Mouse (Mus musculus) intestine, embryonic 16.5 days (tissue): ENCODE measurements around the gene Vwa7. TPM values are rescaled to one million over a fixed set of nuclear protein-coding genes. Genes with fewer than 3 reads are reported as not detected.
"Not testable (repeated sequence)": the region's sequence is repeated elsewhere in the genome, so short reads cannot be mapped to it uniquely, and the experiment has no call there.

Experiments used
- ATAC-seq: fragments of 200-750 bp; cut with Nextera tagmentation; 2 replicates; pipeline ENCODE4 v1.8.0; 2017; ENCODE audit warnings: moderate TSS enrichment, moderate library complexity
- H3K27ac ChIP-seq: fragments of 300-500 bp; sonication (generic); 2 replicates; pipeline ENCODE4 v1.5.1; 2014; ENCODE audit warnings: mild to moderate bottlenecking, low read length
- H3K27me3 ChIP-seq: fragments of 300-500 bp; sonication (generic); replicated peaks from 2 replicates; pipeline ENCODE4 v1.6.1; 2014; ENCODE audit warnings: low read length, control low read depth, mixed read lengths; ENCODE audit not compliant: control insufficient read depth, insufficient read depth
- H3K36me3 ChIP-seq: fragments of 300-500 bp; sonication (generic); 2 replicates; pipeline ENCODE4 v1.6.1; 2014; ENCODE audit warnings: low read length, control low read depth; ENCODE audit not compliant: control insufficient read depth, insufficient read depth
- H3K4me1 ChIP-seq: fragments of 300-500 bp; sonication (generic); 2 replicates; pipeline ENCODE4 v1.6.1; 2014; ENCODE audit warnings: low read length, control low read depth, mixed read lengths; ENCODE audit not compliant: control insufficient read depth, insufficient read depth
- H3K4me2 ChIP-seq: fragments of 300-500 bp; sonication (generic); 2 replicates; pipeline ENCODE4 v1.6.1; 2014; ENCODE audit warnings: low read depth, low read length, control low read depth
- H3K4me3 ChIP-seq: fragments of 300-500 bp; sonication (generic); 2 replicates; pipeline ENCODE4 v1.5.1; 2014; ENCODE audit warnings: mild to moderate bottlenecking, low read length
- H3K9ac ChIP-seq: fragments of 300-500 bp; sonication (generic); 2 replicates; pipeline ENCODE4 v1.6.1; 2014; ENCODE audit warnings: low read depth, low read length
- H3K9me3 ChIP-seq: fragments of 300-500 bp; sonication (generic); 2 replicates; pipeline ENCODE4 v1.6.1; 2016; ENCODE audit warnings: low read length, control low read depth; ENCODE audit not compliant: control insufficient read depth
- WGBS: fragments of 180-500 bp; shearing (Covaris S2); extraction: QIAGEN DNeasy Blood & Tissue Kit; methylation state at CpG from one replicate; pipeline ENCODE4 v1.1.7; 2014; 5-methylcytosine and 5-hydroxymethylcytosine counted together
- polyA plus RNA-seq: library from polyadenylated mRNA; unstranded; fragments of >200 nt; fragmentation: Nextera tagmentation; extraction: Ambion mirVana; gene quantifications from 2 replicates; pipeline ENCODE4 v1.2.1, GENCODE M21; 2015

Vwa7 gene
- polyA plus RNA-seq, 1 experiment from 2014 or later, result 0.18 TPM

DNA sequence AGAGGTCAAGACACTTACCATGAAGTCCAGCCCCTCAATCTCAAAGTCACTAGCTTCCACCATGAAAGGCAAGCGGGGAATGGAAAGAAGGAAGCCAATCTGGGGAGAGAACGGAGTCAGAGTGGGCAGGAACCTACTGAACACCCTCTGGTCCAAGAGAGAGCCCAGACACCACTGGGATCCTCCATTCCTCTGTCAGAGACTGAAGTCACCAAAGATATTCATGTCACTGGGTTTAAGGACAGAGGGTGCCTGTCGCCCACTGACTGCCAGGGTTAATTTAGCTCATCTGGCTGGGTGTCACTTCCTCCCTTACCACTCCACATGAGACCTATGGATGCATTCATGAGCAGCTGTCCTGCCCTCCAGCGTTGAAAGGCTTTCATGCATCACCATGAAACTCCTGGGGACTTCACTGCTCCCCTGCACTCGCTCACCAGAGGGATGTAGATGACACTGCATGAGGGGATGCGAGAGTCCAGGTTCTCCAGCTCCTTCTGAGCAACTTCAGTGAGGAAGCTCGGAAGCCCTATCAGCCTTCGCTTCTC, 16.0 kb downstream of the Vwa7 start:
- H3K4me1 ChIP-seq, result peaks cover 3% of the 10 kb centered on the region; the same call in 1 of the 2 replicates
- no peak overlapping the region for H3K4me3 ChIP-seq
- H3K36me3 ChIP-seq, result no peaks in the 10 kb centered on the region
- H3K9ac ChIP-seq, result no peak overlapping the region
- H3K9me3 ChIP-seq, result no peaks in the 10 kb centered on the region
- 74% methylated on average over 8 of the region's 8 CpGs for WGBS
- H3K27ac ChIP-seq, result no peak overlapping the region
- no peak overlapping the region for H3K4me2 ChIP-seq
- H3K27me3 ChIP-seq, result no peaks in the 10 kb centered on the region
- no peak for ATAC-seq

DNA sequence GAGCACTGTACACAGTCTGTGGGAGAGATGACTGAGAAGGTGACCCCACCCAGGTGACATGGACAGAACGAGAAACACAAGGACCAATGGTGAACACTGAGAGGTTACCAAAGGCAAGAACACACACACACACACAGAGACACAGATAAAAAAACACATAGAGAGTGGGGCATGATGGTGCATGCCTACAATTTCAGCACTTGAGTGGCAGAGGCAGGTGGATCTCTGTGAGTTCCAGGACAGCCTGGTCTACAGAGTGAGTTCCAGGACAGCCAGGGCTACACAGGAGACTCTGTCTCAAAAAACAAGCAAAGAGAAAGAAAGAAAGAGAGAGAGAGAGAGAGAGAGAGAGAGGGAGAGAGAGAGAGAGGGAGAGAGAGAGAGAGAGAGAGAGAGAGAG, 17.3 kb downstream of the Vwa7 start:
- not testable (repeated sequence) for H3K27me3 ChIP-seq, ATAC-seq, H3K9me3 ChIP-seq, H3K9ac ChIP-seq, H3K27ac ChIP-seq, H3K4me1 ChIP-seq, H3K4me3 ChIP-seq, H3K36me3 ChIP-seq, H3K4me2 ChIP-seq
- 52% methylated on average over 1 of the region's 1 CpGs for WGBS

DNA sequence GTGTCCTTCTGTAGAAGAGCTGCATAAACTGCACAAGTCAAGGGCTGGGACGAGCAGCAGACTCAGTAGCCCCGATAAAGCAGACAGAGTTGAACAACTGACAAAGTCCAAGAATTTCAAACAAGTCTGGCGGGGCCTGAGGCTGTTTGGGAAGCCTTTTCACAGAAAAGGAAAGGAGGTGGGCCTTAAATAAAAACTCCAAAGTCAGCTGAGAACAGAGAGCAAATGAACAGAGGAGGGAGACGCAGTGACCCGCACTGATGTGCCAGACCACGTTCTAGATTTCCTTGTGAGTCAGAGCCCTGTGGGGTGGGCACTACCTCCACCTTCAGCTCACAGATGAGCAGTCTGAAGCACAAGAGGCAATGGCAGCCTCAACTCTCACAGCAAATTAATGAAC, 18.5 kb downstream of the Vwa7 start:
- Histone ChIP-seq H3K9me3 (no peaks in the 10 kb centered on the region), H3K9ac (0 out of 2 replicates have a peak overlapping the region, but pooled peaks have one; percentile 32), H3K27ac (no peak overlapping the region), H3K36me3 (no peaks in the 10 kb centered on the region), H3K4me2 (no peak overlapping the region), H3K27me3 (no peaks in the 10 kb centered on the region), H3K4me1 (no peaks in the 10 kb centered on the region), H3K4me3 (no peak overlapping the region)
- ATAC-seq, result no peak
- 58% methylated on average over 6 of the region's 6 CpGs for WGBS

DNA sequence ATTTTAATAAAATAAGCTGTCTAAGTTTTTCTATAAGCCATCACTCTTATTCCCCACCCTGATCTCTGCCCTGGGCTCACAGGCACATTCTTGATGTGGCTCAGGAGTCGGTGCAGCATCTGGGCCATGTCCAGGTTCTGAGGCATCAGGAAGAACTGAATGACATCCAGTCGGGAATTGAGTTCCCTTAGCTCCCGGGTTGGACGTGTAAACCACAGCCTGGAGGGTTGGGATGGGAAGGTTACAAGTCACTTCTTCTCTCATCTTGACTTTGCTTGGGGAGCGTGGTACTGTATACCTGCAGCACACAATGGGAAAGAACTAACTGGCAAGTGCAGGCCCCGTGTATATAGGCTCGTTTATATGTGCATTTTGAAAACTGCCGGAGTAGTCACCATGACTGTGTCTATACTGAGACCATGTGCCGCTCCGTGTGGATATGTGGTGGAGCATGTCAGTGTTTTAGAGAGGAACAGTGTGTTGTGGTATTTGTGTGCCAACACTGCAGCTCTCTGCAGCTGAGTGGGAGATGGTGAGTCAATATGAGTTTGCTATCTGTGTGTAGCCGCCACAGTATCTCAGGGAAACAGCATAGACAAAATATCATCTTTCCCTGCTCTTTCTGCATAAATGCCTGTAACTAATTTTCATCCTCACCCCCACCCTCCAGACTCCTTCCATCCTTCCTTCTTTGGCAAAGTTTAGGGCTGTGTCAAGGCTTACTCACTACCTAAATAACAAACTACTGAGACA, 22.9 kb downstream of the Vwa7 start:
- no peaks in the 10 kb centered on the region for H3K36me3 ChIP-seq
- H3K9ac ChIP-seq, result no peak overlapping the region
- H3K27me3 ChIP-seq, result no peaks in the 10 kb centered on the region
- no peak overlapping the region for H3K4me3 ChIP-seq
- peaks cover 4% of the 10 kb centered on the region for H3K4me1 ChIP-seq
- no peak overlapping the region for H3K27ac ChIP-seq
- WGBS, result 82% methylated on average over 11 of the region's 11 CpGs
- no peak for ATAC-seq
- no peaks in the 10 kb centered on the region for H3K9me3 ChIP-seq
- H3K4me2 ChIP-seq, result no peak overlapping the region

DNA sequence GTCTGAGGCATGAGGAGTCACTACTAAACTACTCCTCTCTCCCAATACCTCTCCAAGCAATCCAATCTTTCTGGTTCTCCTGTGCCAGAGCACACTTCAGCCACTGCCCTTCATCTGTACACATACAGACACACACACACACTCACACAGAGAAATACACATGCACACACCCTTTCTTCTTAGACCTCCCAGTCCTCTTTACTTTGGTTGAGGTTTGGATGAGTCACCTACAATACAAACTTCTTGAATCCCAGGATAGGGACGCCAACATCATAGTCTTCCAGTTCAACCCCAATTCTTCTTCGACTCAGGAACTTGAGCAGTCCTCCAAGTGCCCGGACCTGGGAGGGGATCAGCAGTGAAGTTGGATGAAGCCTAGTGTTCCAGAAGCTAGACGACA, 27.4 kb downstream of the Vwa7 start:
- H3K4me2 ChIP-seq, result no peak overlapping the region
- ATAC-seq, result no peak
- H3K9ac ChIP-seq, result no peak overlapping the region
- H3K4me3 ChIP-seq, result no peak overlapping the region
- WGBS, result 82% methylated on average over 4 of the region's 4 CpGs
- peaks cover 32% of the 10 kb centered on the region for H3K4me1 ChIP-seq
- no peaks in the 10 kb centered on the region for H3K9me3 ChIP-seq
- H3K27me3 ChIP-seq, result no peaks in the 10 kb centered on the region
- peak overlapping the region; percentile 10 for H3K27ac ChIP-seq
- H3K36me3 ChIP-seq, result no peaks in the 10 kb centered on the region

DNA sequence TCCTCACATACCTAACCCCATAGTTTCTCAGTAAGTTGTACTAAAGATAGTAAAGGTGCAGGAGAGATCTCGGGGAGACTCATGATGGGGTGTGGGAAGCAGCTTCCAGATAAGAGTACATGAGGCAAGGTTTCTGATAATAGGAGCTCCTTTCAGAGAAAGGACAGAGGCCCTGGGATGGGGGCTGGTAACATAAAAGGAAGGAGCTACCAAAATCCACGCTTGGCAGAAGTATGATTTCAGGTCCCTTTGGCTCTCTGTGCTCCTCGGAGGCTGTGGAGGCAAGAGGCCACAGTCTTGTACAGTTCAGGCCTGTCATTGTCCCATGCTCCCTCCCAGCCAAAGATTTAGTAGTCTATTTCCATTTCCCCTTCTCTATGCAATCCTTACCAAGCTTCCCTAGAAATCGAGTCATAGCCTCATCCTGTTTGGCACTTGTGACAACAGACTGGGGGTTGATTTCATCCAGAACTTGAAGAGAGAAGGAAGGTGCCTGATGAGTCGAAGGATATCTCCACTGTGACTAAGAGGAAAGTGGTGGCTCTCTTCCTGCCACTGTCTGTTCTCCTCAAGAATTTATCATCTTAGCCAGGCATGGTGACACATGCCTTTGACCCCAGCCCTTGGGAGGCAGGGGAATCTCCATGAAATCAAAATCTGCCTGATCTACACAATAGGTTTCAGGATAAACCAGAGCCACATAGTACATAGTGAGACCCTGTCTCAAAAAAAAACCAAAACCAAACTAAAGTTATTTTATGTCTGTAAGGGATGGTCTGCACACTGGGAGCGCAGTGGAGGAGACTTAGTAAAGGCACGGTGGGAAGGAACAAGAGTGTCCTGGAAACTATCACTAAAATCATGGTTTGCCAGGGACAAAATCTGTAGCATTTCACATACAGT, 28.8 kb downstream of the Vwa7 start:
- peak overlapping the region; percentile 100 for H3K4me2 ChIP-seq
- peak overlapping the region; percentile 93 for H3K9ac ChIP-seq
- no peaks in the 10 kb centered on the region for H3K9me3 ChIP-seq
- H3K4me1 ChIP-seq, result peaks cover 40% of the 10 kb centered on the region
- no peaks in the 10 kb centered on the region for H3K27me3 ChIP-seq
- 68% methylated on average over 7 of the region's 7 CpGs for WGBS
- no peaks in the 10 kb centered on the region for H3K36me3 ChIP-seq
- peak overlapping the region; percentile 68; the same call in 1 of the 2 replicates for H3K4me3 ChIP-seq
- peak overlapping the region; percentile 90 for H3K27ac ChIP-seq
- no peak for ATAC-seq

DNA sequence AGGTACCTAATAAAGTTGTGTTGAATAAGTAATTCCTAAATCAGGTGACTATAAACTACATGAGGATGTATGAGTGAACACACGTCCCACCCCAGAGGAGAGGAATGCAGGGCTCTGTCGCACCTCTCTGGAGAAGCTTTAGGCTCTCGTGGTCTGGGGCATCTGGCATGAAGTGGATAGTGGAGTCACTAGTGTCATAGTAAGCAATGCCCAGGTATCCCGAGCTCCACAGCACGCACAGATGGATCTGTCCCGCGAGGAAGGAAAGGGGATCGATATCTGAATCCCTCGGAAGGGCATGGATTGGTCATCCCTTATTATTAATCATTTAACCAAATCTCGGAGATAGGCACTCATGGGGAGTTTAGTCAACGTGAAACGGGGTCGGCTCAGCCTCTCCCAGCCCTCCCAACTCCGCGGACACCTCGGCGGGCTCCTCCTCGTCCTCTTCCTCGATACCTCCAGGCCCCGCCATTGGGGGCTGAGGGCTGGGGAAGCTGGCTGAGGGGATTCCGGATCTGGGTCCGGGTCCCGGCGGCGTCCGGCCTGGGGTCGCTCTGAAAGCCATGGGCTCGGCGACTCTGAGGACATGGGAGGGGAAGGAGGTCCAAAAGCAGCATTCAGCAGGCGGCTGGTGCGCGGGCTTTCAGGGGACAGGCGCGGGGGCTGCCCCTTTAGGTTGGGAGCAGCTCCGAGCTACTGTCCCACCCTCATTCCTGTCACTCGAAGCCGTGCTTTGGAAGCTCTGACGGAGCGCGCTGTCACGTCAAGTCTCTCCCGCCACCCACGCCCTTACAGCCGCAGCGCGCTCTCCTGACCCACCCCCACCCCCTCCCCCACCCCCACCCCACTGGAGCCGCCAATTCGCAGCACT, 29.7 kb downstream of the Vwa7 start:
- Histone ChIP-seq H3K4me3 (peak overlapping the region; percentile 68), H3K9me3 (no peaks in the 10 kb centered on the region), H3K4me2 (peak overlapping the region; percentile 100), H3K27ac (peak overlapping the region; percentile 90), H3K9ac (peak overlapping the region; percentile 93), H3K27me3 (no peaks in the 10 kb centered on the region), H3K4me1 (peaks cover 40% of the 10 kb centered on the region), H3K36me3 (no peaks in the 10 kb centered on the region)
- WGBS, result 4% methylated on average over 48 of the region's 48 CpGs
- peak; percentile 0; the same call in 1 of the 2 replicates for ATAC-seq

DNA sequence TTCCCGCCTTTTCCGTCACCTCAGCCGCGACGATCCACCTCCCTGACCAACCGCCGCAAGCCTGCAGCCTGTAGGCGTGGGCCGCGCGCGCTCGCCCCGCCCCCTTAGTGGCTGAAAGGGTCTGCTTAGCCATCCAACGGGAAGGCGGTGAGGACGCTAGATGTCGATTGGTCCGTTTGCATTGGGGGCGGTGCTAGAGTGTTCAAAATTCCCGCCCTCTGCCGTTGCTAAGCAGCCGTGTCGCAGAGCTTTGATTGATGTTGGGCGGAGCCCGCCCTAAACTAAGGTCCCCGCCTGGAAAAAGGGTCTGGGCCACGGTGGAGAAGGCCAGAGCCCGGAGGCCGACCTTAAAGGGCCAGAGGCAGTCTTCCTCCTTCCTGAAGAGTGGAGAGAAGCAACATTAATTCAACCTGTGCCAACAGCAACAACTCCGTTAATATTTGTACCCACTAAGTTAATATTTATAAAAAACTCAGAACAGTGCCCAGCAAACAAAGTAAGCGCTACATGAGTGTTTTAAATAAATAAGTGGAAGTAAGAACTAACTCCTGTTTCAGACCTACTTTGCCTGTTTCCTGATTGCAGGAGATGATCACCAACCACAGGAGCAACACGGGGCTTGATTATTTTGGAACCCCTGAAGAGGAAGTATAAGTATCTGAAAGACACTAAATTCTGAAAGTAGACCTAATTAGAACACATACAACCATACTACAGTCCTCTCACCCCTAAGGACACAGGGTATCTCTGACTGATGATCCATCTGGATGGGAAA, 30.5 kb downstream of the Vwa7 start, which contains the start of gene Msh5:
Gene Msh5, minus strand, starts transcription at position 65 of the 775 bp plus-strand sequence.
- Histone ChIP-seq H3K27ac (peak within 1 kb of the TSS; percentile 100), H3K9ac (peak within 1 kb of the TSS; percentile 93), H3K4me1 (peaks cover 40% of the 10 kb centered on the region), H3K27me3 (no peaks in the 10 kb centered on the region), H3K36me3 (no peaks in the 10 kb centered on the region), H3K4me3 (peak within 1 kb of the TSS; percentile 68), H3K9me3 (no peaks in the 10 kb centered on the region), H3K4me2 (peak within 1 kb of the TSS; percentile 100)
- ATAC-seq, result peak; percentile 87
- WGBS, result 2% methylated on average over 32 of the region's 33 CpGs
